Mouse (Mus musculus) urinary bladder, adult 18-20 months (tissue): Measurements from ENCODE around the gene Ptpn11.
A peak's percentile ranks its signal among the peaks of the same experiment; 100 is the strongest.
"Not testable (repeated sequence)": the region's sequence is repeated elsewhere in the genome, so short reads cannot be mapped to it uniquely, and the experiment has no call there.

Experiments
- DNase-seq, 2 experiments: peaks; one replicate each; pipeline ENCODE4 v3.0.0; 2022; ENCODE audit warnings: low spot score in 2 of 2, mixed read lengths in 2 of 2

The Ptpn11 gene

GRCm38 (mm10) chr5:121190836-121191583, at the start of gene Ptpn11:
Ptpn11 (minus strand) TSS chr5:121191397.
- peak; percentile 73 to 75 for DNase-seq

GRCm38 (mm10) chr5:121239846-121240245, 48.6 kb upstream of the Ptpn11 start:
- no peak for DNase-seq

- DNase-seq, result no peak
Observed at GRCm38 (mm10) chr5:121238208-121238607, 47.0 kb upstream of the Ptpn11 start.

GRCm38 (mm10) chr5:121236171-121236570, 45.0 kb upstream of the Ptpn11 start:
- DNase-seq, result no peak

- no peak for DNase-seq
Observed at GRCm38 (mm10) chr5:121233726-121234125, 42.5 kb upstream of the Ptpn11 start.

GRCm38 (mm10) chr5:121232789-121233188, 41.6 kb upstream of the Ptpn11 start:
- DNase-seq, result no peak

- DNase-seq, result no peak
Observed at GRCm38 (mm10) chr5:121230811-121231210, 39.6 kb upstream of the Ptpn11 start.

- DNase-seq, result no peak
Observed at GRCm38 (mm10) chr5:121229182-121229581, 38.0 kb upstream of the Ptpn11 start.

- DNase-seq, result not testable (repeated sequence)
Observed at GRCm38 (mm10) chr5:121227330-121227729, 36.1 kb upstream of the Ptpn11 start.

- no peak for DNase-seq
Observed at GRCm38 (mm10) chr5:121226845-121227244, 35.6 kb upstream of the Ptpn11 start.

GRCm38 (mm10) chr5:121226406-121226805, 35.2 kb upstream of the Ptpn11 start:
- no peak for DNase-seq

GRCm38 (mm10) chr5:121225854-121226253, 34.7 kb upstream of the Ptpn11 start:
- DNase-seq, result no peak

GRCm38 (mm10) chr5:121224856-121225255, 33.7 kb upstream of the Ptpn11 start:
- DNase-seq, result no peak

GRCm38 (mm10) chr5:121224020-121224419, 32.8 kb upstream of the Ptpn11 start:
- not testable (repeated sequence) for DNase-seq

- DNase-seq, result no peak
Observed at GRCm38 (mm10) chr5:121221328-121221850, 30.2 kb upstream of the Ptpn11 start.

- DNase-seq, result no peak
Observed at GRCm38 (mm10) chr5:121220732-121221301, 29.6 kb upstream of the Ptpn11 start.

- peak; percentile 93 to 99 for DNase-seq
Observed at GRCm38 (mm10) chr5:121219980-121220731, 29.0 kb upstream of the Ptpn11 start, which contains the start of gene Hectd4. Hectd4 (plus strand) TSS chr5:121220219.

- no peak for DNase-seq
Observed at GRCm38 (mm10) chr5:121219190-121219589, 28.0 kb upstream of the Ptpn11 start.

- no peak for DNase-seq
Observed at GRCm38 (mm10) chr5:121217313-121217634, 26.1 kb upstream of the Ptpn11 start.

GRCm38 (mm10) chr5:121216584-121217312, 25.6 kb upstream of the Ptpn11 start:
- DNase-seq, result not testable (repeated sequence)

GRCm38 (mm10) chr5:121216126-121216446, 24.9 kb upstream of the Ptpn11 start:
- DNase-seq, result no peak
